Mouse (Mus musculus) Patski (cell line): ENCODE results near the gene Xlr5a. TPM values are rescaled to one million over a fixed set of nuclear protein-coding genes. Genes with fewer than 3 reads are reported as not detected.
"Not testable (repeated sequence)": the region's sequence is repeated elsewhere in the genome, so short reads cannot be mapped to it uniquely, and the experiment has no call there.

ENCODE experiments used
- ATAC-seq: fragments of 100-300 bp; one replicate; pipeline ENCODE4 v1.8.0; 2021
- CTCF ChIA-PET: fragments of 350-600 bp; sonication (Branson Sonifier 250); formaldehyde crosslinking; loops from one replicate; lab custom pipeline; 2022; ENCODE audit warnings: inconsistent platforms; lab: Charles Lee
- POLR2A ChIA-PET: fragments of 350-600 bp; sonication (Branson Sonifier 250); formaldehyde crosslinking; loops from one replicate; lab custom pipeline; 2022; ENCODE audit warnings: antibody characterized with exemption, inconsistent platforms; lab: Charles Lee
- DNase-seq: peaks from one replicate; pipeline ENCODE4 v3.0.0-alpha.2; 2011; ENCODE audit warnings: low read depth, low spot score
- H3K27me3 ChIP-seq: fragments of 371-371 bp; one replicate; pipeline ENCODE4 v1.5.1; 2021
- CTCF ChIP-seq: fragments of 100-300 bp; IDR thresholded peaks from one replicate; pipeline ENCODE4 v1.5.1; 2021
- in situ Hi-C: fragments of 300-500 bp; cut with MboI; formaldehyde crosslinking; loops from 3 replicates; pipeline ENCODE4 v1.11.1; 2018; ENCODE audit warnings: low pct_unique_long_range_greater_than_20kb, mixed read lengths
- polyA plus RNA-seq: library from polyadenylated mRNA; unstranded; gene quantifications from one replicate; pipeline ENCODE4 v1.2.3, GENCODE M21; 2021

Xlr5a gene
- polyA plus RNA-seq = not detected

DNA sequence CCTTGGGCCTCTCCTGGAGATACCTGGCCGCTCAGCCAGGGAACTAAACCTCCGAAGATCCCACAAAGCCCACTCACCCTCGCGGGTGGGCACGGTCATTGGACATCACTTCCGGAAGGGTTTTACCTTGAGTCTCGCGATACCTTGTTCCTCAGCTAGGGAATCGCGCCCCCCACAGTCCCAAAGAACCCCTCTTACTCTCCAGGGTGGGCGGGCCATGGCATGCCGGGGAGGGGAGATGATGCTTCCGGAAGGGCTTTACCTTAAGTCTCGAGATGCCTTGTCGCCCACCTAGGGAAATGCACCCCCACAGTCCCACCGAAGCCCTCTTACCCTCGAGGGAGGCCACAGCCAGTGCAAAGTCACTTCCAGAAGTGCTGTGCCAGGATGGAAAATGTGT is at the start of gene Xlr5a, which contains the start of gene Xlr5c:
TSS of gene Xlr5a (minus strand) at position 101 of the 400 bp plus-strand sequence.
TSS of gene Xlr5c (minus strand) at position 101 of the 400 bp plus-strand sequence.
- DNase-seq, in situ Hi-C loops, ATAC-seq, H3K27me3 ChIP-seq, POLR2A ChIA-PET, CTCF ChIA-PET: not testable (repeated sequence)

DNA sequence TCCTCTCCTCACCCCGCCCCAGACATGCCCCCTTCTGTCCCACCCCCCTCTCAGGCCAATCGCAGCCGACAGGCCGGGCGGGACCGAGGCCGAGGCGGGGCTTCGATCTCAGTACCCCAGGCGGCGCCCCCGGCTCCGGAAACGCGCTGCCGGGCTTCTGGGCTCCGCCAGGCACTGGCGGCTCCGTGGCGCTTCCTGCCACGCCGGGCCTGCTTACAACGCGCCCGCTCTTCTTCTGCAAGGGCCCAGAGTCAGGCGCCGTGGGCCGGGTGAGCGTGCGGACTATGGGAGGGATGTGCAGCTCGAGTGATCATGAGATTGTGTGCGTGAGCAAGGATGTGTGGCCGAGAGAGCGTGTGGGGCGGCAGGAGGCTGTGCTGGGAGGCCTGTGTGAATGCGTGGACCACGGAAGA is 49.7 kb upstream of the Xlr5a start, which contains the start of gene Zfp275:
TSS of gene Zfp275 (plus strand) at position 139 of the 413 bp plus-strand sequence.
- TF ChIP-seq CTCF = no peak
- peak; percentile 95 for ATAC-seq
- ChIA-PET POLR2A (no interaction called here), CTCF (no interaction called here)
- in situ Hi-C loops = no loop called here
- H3K27me3 ChIP-seq = peaks cover 43% of the 10 kb centered on the region
- no peak for DNase-seq

- POLR2A ChIA-PET = no interaction called here
Measured at GRCm38 (mm10) chrX:73342068-73342467, 49.3 kb upstream of the Xlr5a start.

GRCm38 (mm10) chrX:73341473-73341872 is 48.7 kb upstream of the Xlr5a start:
- CTCF ChIA-PET = no interaction called here
- DNase-seq (no peak), ATAC-seq (no peak)
- peaks cover 49% of the 10 kb centered on the region for H3K27me3 ChIP-seq
- no peak for TF ChIP-seq CTCF
- POLR2A ChIA-PET = no interaction called here
- in situ Hi-C loops = no loop called here

More at GRCm38 (mm10) chrX:73342068-73342467, 49.3 kb upstream of the Xlr5a start:
- in situ Hi-C loops = no loop called here
- H3K27me3 ChIP-seq = peaks cover 43% of the 10 kb centered on the region
- ATAC-seq = peak; percentile 13
- DNase-seq = no peak
- TF ChIP-seq CTCF = no peak
- CTCF ChIA-PET = no interaction called here

DNA sequence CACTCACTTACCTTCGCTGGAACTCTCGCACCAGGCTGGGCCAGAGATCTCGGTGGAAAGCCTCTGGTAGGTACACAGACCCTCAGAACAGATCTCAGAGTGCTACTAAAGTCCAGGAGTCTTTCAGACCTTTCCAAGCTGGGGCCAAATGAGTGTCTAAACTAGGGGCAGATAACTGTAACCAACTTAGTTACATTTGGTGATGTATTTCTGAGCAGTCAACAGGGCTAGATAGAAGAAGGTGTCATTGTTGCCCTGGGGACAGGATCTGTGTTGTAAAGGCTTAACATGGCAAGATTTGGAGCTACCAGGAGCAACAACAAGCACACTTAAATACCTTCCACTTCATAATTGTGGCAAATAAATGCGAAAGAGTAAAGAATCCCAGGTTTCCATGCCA is 44.0 kb upstream of the Xlr5a start, which contains the start of gene Gm45015:
TSS of gene Gm45015 (minus strand) at position 101 of the 400 bp plus-strand sequence.
- CTCF ChIA-PET = no interaction called here
- in situ Hi-C loops = no loop called here
- peaks cover 49% of the 10 kb centered on the region for H3K27me3 ChIP-seq
- DNase-seq = no peak
- TF ChIP-seq CTCF = no peak
- ATAC-seq = no peak
- POLR2A ChIA-PET = no interaction called here

- POLR2A ChIA-PET = interaction anchor here (0.9 kb wide), 1 partner anchor 17 kb away, joined by 3 read pairs; no protein-coding TSS in a partner anchor
- in situ Hi-C loops = no loop called here
- DNase-seq = no peak
- H3K27me3 ChIP-seq = peaks cover 56% of the 10 kb centered on the region
- no peak for ATAC-seq
- TF ChIP-seq CTCF = no peak
- CTCF ChIA-PET = no interaction called here
Measured at GRCm38 (mm10) chrX:73333548-73333947, 40.8 kb upstream of the Xlr5a start.

DNA sequence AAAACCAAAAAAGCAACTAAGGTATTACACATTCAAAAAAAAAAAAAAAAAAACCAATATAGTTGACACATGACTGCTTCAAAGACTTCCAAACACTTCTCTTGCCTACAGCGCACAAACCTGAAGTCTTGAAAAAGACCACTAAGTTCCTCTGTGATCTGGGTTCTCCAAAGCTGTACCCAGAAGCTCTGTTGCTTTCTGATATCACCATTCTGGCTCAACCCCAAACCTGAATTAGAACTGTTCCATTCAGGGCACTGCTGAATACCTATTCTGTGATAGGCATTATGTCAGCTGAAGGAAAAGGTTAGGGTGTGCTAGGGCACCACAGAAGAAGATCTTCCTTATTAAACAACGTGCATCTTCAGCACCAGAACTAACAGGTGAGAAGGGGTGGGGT is 34.4 kb upstream of the Xlr5a start:
- ChIA-PET POLR2A (no interaction called here), CTCF (no interaction called here)
- DNase-seq (no peak), ATAC-seq (no peak)
- H3K27me3 ChIP-seq = peaks cover 36% of the 10 kb centered on the region
- in situ Hi-C loops = loop anchor here (10.0 kb wide), 1 partner anchor 282 kb away; no protein-coding TSS in a partner anchor
- no peak for TF ChIP-seq CTCF

GRCm38 (mm10) chrX:73321029-73321428 is 28.3 kb upstream of the Xlr5a start:
- CTCF ChIA-PET = no interaction called here
- in situ Hi-C loops = loop anchor here (10.0 kb wide), 1 partner anchor 276 kb away; no protein-coding TSS in a partner anchor
- no peak for ATAC-seq
- no peak for DNase-seq
- TF ChIP-seq CTCF = no peak
- POLR2A ChIA-PET = no interaction called here
- H3K27me3 ChIP-seq = peaks cover 37% of the 10 kb centered on the region

- ATAC-seq = no peak
- ChIA-PET CTCF (interaction anchor here (2.6 kb wide), 1 partner anchor 117 kb away, joined by 11 read pairs; no protein-coding TSS in a partner anchor), POLR2A (no interaction called here)
- H3K27me3 ChIP-seq = peaks cover 49% of the 10 kb centered on the region
- in situ Hi-C loops = loop anchor here (10.0 kb wide), 1 partner anchor 122 kb away; the partner anchor contains the start of gene Trex2
- no peak for DNase-seq
- TF ChIP-seq CTCF = peak; percentile 46
Measured at GRCm38 (mm10) chrX:73312522-73312921, 19.7 kb upstream of the Xlr5a start.

GRCm38 (mm10) chrX:73295745-73296144 is 3.0 kb upstream of the Xlr5a start:
- POLR2A ChIA-PET, in situ Hi-C loops, CTCF ChIA-PET, DNase-seq, ATAC-seq, H3K27me3 ChIP-seq: not testable (repeated sequence)

DNA sequence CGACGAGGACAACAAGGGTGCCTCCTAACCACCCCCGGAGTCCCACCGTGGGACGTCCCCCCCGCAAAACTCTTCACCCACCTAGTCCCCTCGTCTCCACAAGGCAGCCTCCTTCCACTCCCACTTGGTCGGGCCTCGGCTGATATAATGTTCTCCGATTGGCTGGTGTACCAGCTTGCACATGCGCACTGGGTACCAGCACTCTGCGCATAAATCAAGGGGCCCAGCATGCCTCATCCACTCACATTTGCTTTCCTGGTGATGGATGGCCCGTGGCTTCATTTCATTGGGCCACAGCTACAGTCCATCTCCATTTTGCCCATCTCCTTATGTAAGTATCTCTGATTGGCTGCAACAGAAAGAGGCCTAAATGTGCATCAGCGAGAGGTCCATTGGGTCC is 27.5 kb downstream of the Xlr5a start, which contains the start of gene Xlr3c:
TSS of gene Xlr3c (minus strand) at position 121 of the 400 bp plus-strand sequence.
- CTCF ChIA-PET, H3K27me3 ChIP-seq, POLR2A ChIA-PET, DNase-seq, ATAC-seq, in situ Hi-C loops: not testable (repeated sequence)

DNA sequence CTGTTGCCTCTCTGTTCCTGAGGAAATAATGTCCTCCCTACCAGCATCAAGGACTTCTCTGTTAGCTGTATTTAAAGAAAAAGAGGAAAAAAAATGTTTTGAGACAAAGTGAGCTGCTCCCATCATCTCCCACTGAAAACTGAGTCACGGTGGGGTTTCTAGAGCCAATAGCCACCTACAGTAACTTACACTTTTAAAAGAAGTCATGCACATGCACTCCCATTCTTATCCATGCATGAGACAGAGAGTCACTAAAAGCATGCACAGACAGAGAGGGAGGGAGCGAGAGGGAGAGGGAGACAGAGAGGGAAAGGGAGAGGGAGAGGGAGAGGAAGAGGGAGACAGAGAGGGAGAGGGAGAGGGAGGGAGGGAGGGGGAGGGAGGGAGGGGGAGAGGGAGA is 30.3 kb downstream of the Xlr5a start:
- POLR2A ChIA-PET, CTCF ChIA-PET, H3K27me3 ChIP-seq, DNase-seq, in situ Hi-C loops, ATAC-seq: not testable (repeated sequence)

DNA sequence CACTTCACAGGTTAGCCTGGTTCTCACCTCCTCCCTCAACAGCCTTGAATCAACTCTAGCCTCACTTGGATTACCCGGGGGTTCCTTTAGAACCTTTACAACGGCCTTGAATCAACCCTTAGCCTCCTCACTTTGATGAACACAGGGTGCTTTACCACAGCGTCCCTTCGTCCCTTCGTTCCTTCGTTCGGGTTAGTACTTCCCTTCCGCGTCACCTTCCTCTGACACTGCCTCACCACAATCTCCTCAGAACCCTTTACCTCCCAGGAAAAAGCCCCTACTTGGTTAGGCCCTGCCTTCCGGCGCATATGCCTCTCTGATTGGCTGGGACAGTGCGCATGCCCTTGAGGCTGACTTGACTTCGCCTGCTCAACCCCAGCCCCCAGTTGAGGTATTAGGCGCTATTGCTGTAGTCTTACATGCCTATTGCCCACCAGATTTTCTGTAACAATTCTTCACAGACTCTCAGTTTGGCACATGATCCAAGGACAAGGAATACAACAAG is 49.9 kb downstream of the Xlr5a start, which contains the start of gene Xlr4c:
TSS of gene Xlr4c (minus strand) at position 310 of the 505 bp plus-strand sequence.
- H3K27me3 ChIP-seq, POLR2A ChIA-PET, DNase-seq, ATAC-seq, CTCF ChIA-PET: not testable (repeated sequence)
- in situ Hi-C loops = loop anchor here (25.0 kb wide), 2 partner anchors 181 to 194 kb away; partner anchors contain the start of genes Pnma3 and Trex2
